Mouse (Mus musculus) testis, postnatal 10 days (tissue): Measurements from ENCODE around the gene 4930563M21Rik.
"Not testable (repeated sequence)": the region's sequence is repeated elsewhere in the genome, so short reads cannot be mapped to it uniquely, and the experiment has no call there.

Experiments
- DNase-seq: peaks from one replicate; pipeline ENCODE4 v3.0.0; 2021; ENCODE audit warnings: low spot score

4930563M21Rik gene

GRCm38 (mm10) chr9:56010450-56010849 lies at the start of gene 4930563M21Rik:
Gene 4930563M21Rik, minus strand, starts transcription at chr9:56010550.
- no peak for DNase-seq

- DNase-seq = no peak
Measured at GRCm38 (mm10) chr9:56056147-56056546, 45.8 kb upstream of the 4930563M21Rik start.

GRCm38 (mm10) chr9:56053796-56054195 lies 43.4 kb upstream of the 4930563M21Rik start:
- DNase-seq = no peak

GRCm38 (mm10) chr9:56042181-56042621 lies 31.9 kb upstream of the 4930563M21Rik start:
- no peak for DNase-seq

- DNase-seq = peak; percentile 97
Measured at GRCm38 (mm10) chr9:56041372-56042180, 31.2 kb upstream of the 4930563M21Rik start, which contains the start of gene Rcn2. Gene Rcn2, plus strand, starts transcription at chr9:56041845.

- no peak for DNase-seq
Measured at GRCm38 (mm10) chr9:56032219-56032618, 21.9 kb upstream of the 4930563M21Rik start.

- DNase-seq = peak; percentile 51
Measured at GRCm38 (mm10) chr9:56027292-56027691, 16.9 kb upstream of the 4930563M21Rik start.

- no peak for DNase-seq
Measured at GRCm38 (mm10) chr9:56024772-56025171, 14.4 kb upstream of the 4930563M21Rik start.

- DNase-seq = not testable (repeated sequence)
Measured at GRCm38 (mm10) chr9:56004679-56005078, 5.7 kb downstream of the 4930563M21Rik start.

GRCm38 (mm10) chr9:55946819-55947218 lies 63.5 kb downstream of the 4930563M21Rik start:
- peak; percentile 58 for DNase-seq

- DNase-seq = no peak
Measured at GRCm38 (mm10) chr9:55941356-55941755, 69.0 kb downstream of the 4930563M21Rik start.

- no peak for DNase-seq
Measured at GRCm38 (mm10) chr9:55938618-55938985, 71.7 kb downstream of the 4930563M21Rik start.

- DNase-seq = peak; percentile 94
Measured at GRCm38 (mm10) chr9:55937664-55938617, 72.4 kb downstream of the 4930563M21Rik start, which contains the start of gene Scaper. Gene Scaper, minus strand, starts transcription at chr9:55938119.

GRCm38 (mm10) chr9:55937224-55937663 lies 73.1 kb downstream of the 4930563M21Rik start:
- DNase-seq = peak; percentile 45

- no peak for DNase-seq
Measured at GRCm38 (mm10) chr9:55932482-55932881, 77.9 kb downstream of the 4930563M21Rik start.

- DNase-seq = no peak
Measured at GRCm38 (mm10) chr9:55918579-55918978, 91.8 kb downstream of the 4930563M21Rik start.

GRCm38 (mm10) chr9:55916751-55917150 lies 93.6 kb downstream of the 4930563M21Rik start:
- DNase-seq = no peak
